Mouse (Mus musculus) spleen, postnatal 14 days (tissue): ENCODE measurements at regions not wholly inside any gene's neighbourhood (a gene's known extent, or its start where the extent isn't known, plus 50 kb on each side); places are given as distances from the start of the nearest gene placed in this dataset.

Experiments used
- DNase-seq, 2 experiments: peaks; one replicate each; pipeline ENCODE4 v3.0.0; 2021 to 2022; ENCODE audit warnings: low spot score in 2 of 2

GRCm38 (mm10) chr2:144172100-144172770 lies 98.2 kb upstream of the Mgme1 start:
- DNase-seq = no peak

GRCm38 (mm10) chr2:144173358-144174106 lies 96.9 kb upstream of the Mgme1 start:
- DNase-seq = no peak

GRCm38 (mm10) chr2:144174366-144175035 lies 96.0 kb upstream of the Mgme1 start:
- no peak for DNase-seq

- no peak for DNase-seq
These were observed 93.8 kb upstream of the Mgme1 start for GRCm38 (mm10) chr2:144176508-144177170.

- DNase-seq = no peak
These were observed 93.2 kb upstream of the Mgme1 start for GRCm38 (mm10) chr2:144177268-144177667.

GRCm38 (mm10) chr2:144177920-144178319 lies 92.5 kb upstream of the Mgme1 start:
- no peak for DNase-seq

GRCm38 (mm10) chr2:144182108-144182507 lies 88.4 kb upstream of the Mgme1 start:
- no peak for DNase-seq

- DNase-seq = no peak
These were observed 87.9 kb upstream of the Mgme1 start for GRCm38 (mm10) chr2:144182542-144182941.

- DNase-seq = no peak
These were observed 87.0 kb upstream of the Mgme1 start for GRCm38 (mm10) chr2:144183371-144183944.

GRCm38 (mm10) chr2:144185175-144185574 lies 85.3 kb upstream of the Mgme1 start:
- DNase-seq = no peak

- no peak for DNase-seq
These were observed 84.0 kb upstream of the Mgme1 start for GRCm38 (mm10) chr2:144186426-144186825.

GRCm38 (mm10) chr2:144188076-144188475 lies 82.4 kb upstream of the Mgme1 start:
- no peak for DNase-seq

- DNase-seq = no peak
These were observed 82.0 kb upstream of the Mgme1 start for GRCm38 (mm10) chr2:144188485-144188884.

- DNase-seq = no peak
These were observed 80.7 kb upstream of the Mgme1 start for GRCm38 (mm10) chr2:144189756-144190155.

- DNase-seq = no peak
These were observed 79.4 kb upstream of the Mgme1 start for GRCm38 (mm10) chr2:144191018-144191417.

- DNase-seq = no peak
These were observed 78.8 kb upstream of the Mgme1 start for GRCm38 (mm10) chr2:144191707-144192106.

GRCm38 (mm10) chr2:144192428-144192827 lies 78.0 kb upstream of the Mgme1 start:
- no peak for DNase-seq

GRCm38 (mm10) chr2:144195851-144196250 lies 74.6 kb upstream of the Mgme1 start:
- DNase-seq = no peak

- DNase-seq = peak in 1 of 2 experiments; percentile 60
These were observed 73.3 kb upstream of the Mgme1 start for GRCm38 (mm10) chr2:144197139-144197538.

- no peak for DNase-seq
These were observed 72.0 kb upstream of the Mgme1 start for GRCm38 (mm10) chr2:144198326-144199051.
